Mouse (Mus musculus): ENCODE measurements around the gene Hdac2. TPM values are rescaled to one million over a fixed set of nuclear protein-coding genes. Genes with fewer than 3 reads are reported as not detected.

Hdac2 gene
- polyA plus RNA-seq, 1 experiment from 2014 or later: 183 TPM

DNA sequence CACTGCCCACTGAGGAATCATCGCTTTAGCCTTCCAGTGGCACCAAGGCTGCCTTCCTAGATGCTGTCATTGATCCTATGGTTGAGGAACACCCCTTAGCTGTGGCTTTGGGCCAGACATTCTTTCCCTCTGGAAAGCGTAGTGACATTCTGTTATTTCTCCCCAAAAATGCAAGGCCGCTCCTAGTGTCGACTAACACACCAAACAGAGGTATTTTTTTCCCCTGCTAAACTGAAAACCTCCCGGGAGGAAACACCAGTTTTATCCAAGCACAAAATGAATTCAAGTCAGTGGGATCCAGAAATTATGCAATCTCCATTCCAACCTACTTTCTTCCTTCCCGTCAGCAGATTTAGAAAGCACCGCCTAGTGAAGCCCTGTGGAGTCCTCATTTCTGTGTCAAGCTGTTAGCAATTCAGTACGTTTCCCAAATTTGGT, 73.3 kb downstream of the Hdac2 start:
- no peaks in the 10 kb centered on the region for H3K27me3 ChIP-seq (ENCODE audit: control insufficient read depth, insufficient read depth, low read depth, low read length)
- no peak for ATAC-seq (ENCODE audit: low read depth)
- no peak overlapping the region for H3K27ac ChIP-seq (ENCODE audit: low read length)
- WGBS: 62% methylated on average over 8 of the region's 8 CpGs
- H3K4me2 ChIP-seq (ENCODE audit: low read depth, low read length): no peak overlapping the region
- no peak overlapping the region for H3K9ac ChIP-seq (ENCODE audit: low read length)
- H3K36me3 ChIP-seq (ENCODE audit: control insufficient read depth, insufficient read depth, low read length): no peaks in the 10 kb centered on the region
- H3K4me3 ChIP-seq (ENCODE audit: low read length): no peak overlapping the region
- no peaks in the 10 kb centered on the region for H3K9me3 ChIP-seq (ENCODE audit: control insufficient read depth, low read length)
- H3K4me1 ChIP-seq (replicated peaks; ENCODE audit: control insufficient read depth, insufficient read depth, low read length): no peaks in the 10 kb centered on the region

Other genes with a start within 250 kb of the Hdac2 start
- gene Marcks, start 164.4 kb downstream of the Hdac2 start, polyA plus RNA-seq (2015; fragmentation: Nextera tagmentation; extraction: Ambion mirVana): 77.9 and 83.9 TPM in 2 replicates

Data from lung, embryonic 16.5 days (tissue).